Mouse (Mus musculus) stomach, embryonic 16.5 days (tissue): ENCODE measurements at regions not wholly inside any gene's neighbourhood (a gene's known extent, or its start where the extent isn't known, plus 50 kb on each side); places are given as distances from the start of the nearest gene placed in this dataset.
A peak's percentile ranks its signal among the peaks of the same experiment; 100 is the strongest.

ENCODE experiments used
- ATAC-seq: fragments of 200-750 bp; cut with Nextera tagmentation; 2 replicates; pipeline ENCODE4 v1.8.0; 2017; ENCODE audit warnings: moderate number of reproducible peaks, moderate TSS enrichment; ENCODE audit not compliant: insufficient read depth, low FRiP score
- H3K27ac ChIP-seq: fragments of 300-500 bp; sonication (generic); 2 replicates; pipeline ENCODE4 v1.5.1; 2014; ENCODE audit warnings: low read length
- H3K27me3 ChIP-seq: fragments of 300-500 bp; sonication (generic); 2 replicates; pipeline ENCODE4 v1.6.1; 2014; ENCODE audit warnings: low read length, control low read depth, mixed read lengths; ENCODE audit not compliant: control insufficient read depth, insufficient read depth
- H3K36me3 ChIP-seq: fragments of 300-500 bp; sonication (generic); 2 replicates; pipeline ENCODE4 v1.6.1; 2014; ENCODE audit warnings: low read length; ENCODE audit not compliant: control insufficient read depth, insufficient read depth
- H3K4me1 ChIP-seq: fragments of 300-500 bp; sonication (generic); 2 replicates; pipeline ENCODE4 v1.6.1; 2014; ENCODE audit warnings: low read length, control low read depth, mixed read lengths; ENCODE audit not compliant: control insufficient read depth, insufficient read depth
- H3K4me2 ChIP-seq: fragments of 300-500 bp; sonication (generic); 2 replicates; pipeline ENCODE4 v1.6.1; 2014; ENCODE audit warnings: low read depth, low read length, mixed read lengths
- H3K4me3 ChIP-seq: fragments of 300-500 bp; sonication (generic); replicated peaks from 2 replicates; pipeline ENCODE4 v1.5.1; 2014; ENCODE audit warnings: mild to moderate bottlenecking, low read length
- H3K9ac ChIP-seq: fragments of 300-500 bp; sonication (generic); 2 replicates; pipeline ENCODE4 v1.6.1; 2014; ENCODE audit warnings: low read length
- H3K9me3 ChIP-seq: fragments of 300-500 bp; sonication (generic); replicated peaks from 2 replicates; pipeline ENCODE4 v1.6.1; 2016; ENCODE audit warnings: low read length, control low read depth; ENCODE audit not compliant: control insufficient read depth
- WGBS: fragments of 180-500 bp; shearing (Covaris S2); extraction: QIAGEN DNeasy Blood & Tissue Kit; methylation state at CpG from one replicate; pipeline ENCODE4 v1.1.7; 2014; 5-methylcytosine and 5-hydroxymethylcytosine counted together

DNA sequence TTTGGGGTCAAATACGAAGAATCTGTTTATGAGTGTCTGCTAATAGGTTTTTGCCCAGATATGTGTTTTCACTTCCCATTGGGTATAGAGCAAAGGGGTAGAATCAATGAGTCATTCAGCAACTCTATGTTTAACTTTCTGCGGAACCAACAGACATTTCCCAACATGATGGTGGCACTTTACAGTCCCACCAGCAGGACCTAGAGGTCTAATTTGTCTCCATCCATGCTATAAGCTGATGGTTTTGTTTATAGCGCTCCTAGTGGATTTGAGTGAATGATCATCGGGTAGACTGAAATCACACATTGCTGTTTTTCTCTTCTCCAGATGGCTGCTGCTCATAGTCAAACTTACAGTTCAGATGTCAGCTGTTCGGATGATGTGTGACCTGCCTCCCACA is 99.7 kb upstream of the Arid5b start:
- H3K4me3 ChIP-seq = no peak overlapping the region
- H3K9ac ChIP-seq = no peak overlapping the region
- no peaks in the 10 kb centered on the region for H3K4me1 ChIP-seq
- no peaks in the 10 kb centered on the region for H3K36me3 ChIP-seq
- no peaks in the 10 kb centered on the region for H3K27me3 ChIP-seq
- 86% methylated on average over 5 of the region's 5 CpGs for WGBS
- ATAC-seq = no peak
- no peak overlapping the region for H3K27ac ChIP-seq
- H3K4me2 ChIP-seq = no peak overlapping the region
- H3K9me3 ChIP-seq = no peaks in the 10 kb centered on the region

- Histone ChIP-seq H3K27me3 (no peaks in the 10 kb centered on the region), H3K4me2 (no peak overlapping the region), H3K36me3 (no peaks in the 10 kb centered on the region), H3K4me1 (no peaks in the 10 kb centered on the region), H3K9ac (no peak overlapping the region), H3K9me3 (no peaks in the 10 kb centered on the region), H3K4me3 (no peak overlapping the region), H3K27ac (no peak overlapping the region)
- no peak for ATAC-seq
- WGBS = 94% methylated on average over 4 of the region's 4 CpGs
These were observed 98.9 kb upstream of the Arid5b start for GRCm38 (mm10) chr10:68377479-68377878.

DNA sequence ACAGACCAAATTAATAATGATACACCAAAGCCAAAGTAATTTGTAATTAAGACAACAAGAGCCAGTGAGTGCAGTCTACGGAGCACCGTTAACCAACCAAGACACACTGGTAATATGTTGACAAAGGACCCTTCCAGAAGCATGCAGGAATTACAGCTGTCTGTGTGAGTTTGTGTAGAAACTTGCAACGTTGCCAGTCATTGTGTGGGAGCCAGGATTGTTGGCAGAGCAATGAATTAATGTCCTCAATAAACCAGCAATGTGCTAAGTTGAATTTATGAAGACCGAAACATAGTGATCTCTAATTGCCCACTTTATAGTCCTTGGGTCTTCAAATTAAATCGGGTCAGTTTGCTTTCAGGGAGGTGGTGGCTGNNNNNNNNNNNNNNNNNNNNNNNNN is 95.3 kb upstream of the Arid5b start:
- Histone ChIP-seq H3K27me3 (no peaks in the 10 kb centered on the region), H3K4me3 (no peak overlapping the region), H3K27ac (no peak overlapping the region), H3K36me3 (no peaks in the 10 kb centered on the region), H3K9ac (no peak overlapping the region), H3K4me1 (no peaks in the 10 kb centered on the region), H3K9me3 (no peaks in the 10 kb centered on the region), H3K4me2 (no peak overlapping the region)
- no peak for ATAC-seq
- 79% methylated on average over 5 of the region's 5 CpGs for WGBS

DNA sequence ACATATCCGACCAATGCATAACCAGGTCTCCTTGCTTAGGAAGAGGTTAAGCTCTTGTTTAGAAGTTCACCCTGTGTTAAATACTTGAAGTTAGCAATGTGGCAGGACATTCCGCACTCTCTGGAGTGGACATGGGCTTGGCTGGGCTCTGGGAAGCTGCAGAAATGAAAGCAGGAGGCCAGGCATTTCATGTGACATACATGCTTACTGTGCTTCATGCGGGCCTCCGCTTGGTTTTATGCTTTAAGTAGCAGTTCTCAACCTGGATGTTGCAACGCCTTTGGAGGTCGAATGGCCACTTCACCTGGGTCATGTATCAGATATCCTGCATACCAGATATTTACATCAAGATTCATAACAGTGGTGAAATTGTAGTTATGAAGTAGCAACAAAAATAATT is 93.2 kb upstream of the Arid5b start:
- Histone ChIP-seq H3K9ac (no peak overlapping the region), H3K27ac (no peak overlapping the region), H3K36me3 (no peaks in the 10 kb centered on the region), H3K4me3 (no peak overlapping the region), H3K27me3 (no peaks in the 10 kb centered on the region), H3K9me3 (no peaks in the 10 kb centered on the region), H3K4me2 (no peak overlapping the region), H3K4me1 (no peaks in the 10 kb centered on the region)
- ATAC-seq = no peak
- 87% methylated on average over 6 of the region's 6 CpGs for WGBS

GRCm38 (mm10) chr10:68370986-68371385 is 92.4 kb upstream of the Arid5b start:
- no peak for ATAC-seq
- no peaks in the 10 kb centered on the region for H3K9me3 ChIP-seq
- no peaks in the 10 kb centered on the region for H3K27me3 ChIP-seq
- no peaks in the 10 kb centered on the region for H3K36me3 ChIP-seq
- H3K4me2 ChIP-seq = no peak overlapping the region
- WGBS = 84% methylated on average over 8 of the region's 8 CpGs
- no peak overlapping the region for H3K4me3 ChIP-seq
- H3K4me1 ChIP-seq = no peaks in the 10 kb centered on the region
- H3K9ac ChIP-seq = no peak overlapping the region
- H3K27ac ChIP-seq = no peak overlapping the region

- no peak overlapping the region for H3K4me2 ChIP-seq
- no peaks in the 10 kb centered on the region for H3K36me3 ChIP-seq
- H3K9me3 ChIP-seq = 0 out of 2 replicates have a peak, but pooled peaks cover 4% of the 10 kb centered on the region
- H3K9ac ChIP-seq = no peak overlapping the region
- H3K4me3 ChIP-seq = no peak overlapping the region
- 89% methylated on average over 3 of the region's 3 CpGs for WGBS
- no peaks in the 10 kb centered on the region for H3K4me1 ChIP-seq
- ATAC-seq = no peak
- H3K27ac ChIP-seq = no peak overlapping the region
- H3K27me3 ChIP-seq = no peaks in the 10 kb centered on the region
These were observed 88.3 kb upstream of the Arid5b start for GRCm38 (mm10) chr10:68366796-68367195.

DNA sequence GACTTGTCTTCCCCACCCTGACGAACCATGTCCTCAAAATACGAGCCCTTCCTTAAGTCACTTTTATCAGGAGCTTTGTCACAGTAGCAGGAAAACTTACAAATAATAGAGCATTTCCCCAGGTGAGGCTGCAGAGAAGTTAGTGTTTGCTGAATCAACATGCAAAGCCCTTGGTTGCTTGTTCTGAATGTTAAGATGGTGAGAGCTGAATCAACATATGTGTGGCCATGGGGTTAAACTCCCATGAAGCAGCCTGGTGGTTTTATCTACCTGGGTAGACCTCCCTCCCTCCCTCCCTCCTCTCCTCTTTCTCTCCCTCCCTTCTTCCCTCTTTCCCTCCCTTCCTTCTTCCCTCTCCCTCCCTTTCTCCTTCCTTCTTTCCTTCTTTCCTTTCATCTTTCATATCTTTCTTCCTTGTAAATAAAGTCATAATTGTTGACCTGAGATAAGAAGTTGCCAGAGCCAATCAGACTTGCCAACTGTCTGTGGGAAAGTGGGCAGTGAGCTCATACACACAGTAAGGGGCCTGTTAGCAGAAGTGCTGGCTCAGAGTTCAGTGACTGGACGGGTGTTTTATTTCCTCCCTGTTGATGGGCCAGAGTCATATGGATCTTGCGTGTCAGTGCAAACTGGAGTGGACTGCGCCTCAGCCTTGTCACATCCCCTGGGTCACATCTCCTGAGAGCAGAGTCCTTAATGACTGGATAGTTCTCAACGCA is 82.4 kb upstream of the Arid5b start:
- 49% methylated on average over 6 of the region's 6 CpGs for WGBS
- Histone ChIP-seq H3K4me3 (no peak overlapping the region), H3K4me1 (0 out of 2 replicates have a peak, but pooled peaks cover 6% of the 10 kb centered on the region), H3K4me2 (no peak overlapping the region), H3K36me3 (no peaks in the 10 kb centered on the region), H3K27ac (peak overlapping the region; percentile 55), H3K9ac (no peak overlapping the region), H3K27me3 (no peaks in the 10 kb centered on the region), H3K9me3 (0 out of 2 replicates have a peak, but pooled peaks cover 4% of the 10 kb centered on the region)
- ATAC-seq = peak; percentile 81

DNA sequence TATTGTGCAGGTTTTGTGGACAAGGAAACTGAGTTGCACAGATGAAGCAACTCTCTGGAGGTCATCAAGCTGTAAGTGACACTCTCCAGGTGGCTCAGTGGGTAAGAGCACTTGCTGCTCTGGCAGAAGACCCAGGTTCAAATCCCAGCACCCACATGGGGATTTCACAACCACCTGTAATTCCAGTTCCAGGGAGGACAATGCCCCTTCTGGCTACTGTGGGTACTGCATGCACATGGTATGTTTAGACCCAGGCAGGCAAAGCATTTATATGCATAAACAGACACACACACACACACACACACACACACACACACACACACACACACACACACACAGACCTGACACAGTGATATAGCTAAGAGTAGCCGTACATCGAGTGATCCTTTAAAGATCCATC is 80.6 kb upstream of the Arid5b start:
- ATAC-seq = no peak
- whole genome bisulfite sequencing = 96% methylated on average over 2 of the region's 2 CpGs
- no peaks in the 10 kb centered on the region for H3K36me3 ChIP-seq
- no peak overlapping the region for H3K9ac ChIP-seq
- no peaks in the 10 kb centered on the region for H3K9me3 ChIP-seq
- H3K27ac ChIP-seq = no peak overlapping the region
- no peak overlapping the region for H3K4me3 ChIP-seq
- H3K4me2 ChIP-seq = no peak overlapping the region
- H3K27me3 ChIP-seq = no peaks in the 10 kb centered on the region
- peaks cover 12% of the 10 kb centered on the region for H3K4me1 ChIP-seq

DNA sequence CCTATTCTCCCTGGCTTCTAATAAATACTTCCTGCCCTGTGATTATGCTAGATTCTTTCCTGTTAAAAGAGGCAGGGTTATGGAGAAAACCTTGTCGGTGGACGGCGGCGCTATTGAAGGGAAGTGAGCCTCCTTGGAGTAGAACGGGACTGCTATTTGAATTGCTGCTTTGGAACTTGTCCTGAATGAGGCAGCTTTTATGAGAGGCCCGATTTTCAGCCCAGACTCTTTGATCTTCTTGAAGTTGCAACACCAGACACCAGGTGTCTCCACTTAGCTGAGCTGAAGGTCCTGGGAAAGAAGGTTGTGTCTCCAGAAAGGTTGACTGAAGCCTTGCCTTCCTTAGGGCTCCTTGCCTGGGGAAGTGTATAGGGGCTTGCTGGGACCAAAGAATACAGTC is 78.4 kb upstream of the Arid5b start:
- H3K4me2 ChIP-seq = no peak overlapping the region
- H3K9ac ChIP-seq = no peak overlapping the region
- no peaks in the 10 kb centered on the region for H3K27me3 ChIP-seq
- H3K4me1 ChIP-seq = peaks cover 20% of the 10 kb centered on the region
- H3K27ac ChIP-seq = no peak overlapping the region
- 49% methylated on average over 6 of the region's 6 CpGs for WGBS
- no peaks in the 10 kb centered on the region for H3K9me3 ChIP-seq
- H3K36me3 ChIP-seq = no peaks in the 10 kb centered on the region
- no peak for ATAC-seq
- no peak overlapping the region for H3K4me3 ChIP-seq
